Mouse (Mus musculus): ENCODE data around the gene Adamts12.

GRCm38 (mm10) chr15:11173884-11174470 lies 109.4 kb downstream of the Adamts12 start:
- TF ChIP-seq GATA1 (IDR thresholded peaks at IDR 0.05; ENCODE audit: borderline replicate concordance, low read length) (no peak), FLI1 (IDR thresholded peaks at IDR 0.05; ENCODE audit: low read length) (no peak)

All from megakaryocyte, embryonic 14.5 days (primary cell).